Mouse (Mus musculus): Measurements from ENCODE around the gene Tspan5. TPM values are rescaled to one million over a fixed set of nuclear protein-coding genes. Genes with fewer than 3 reads are reported as not detected.

Gene Tspan5
- polyA plus RNA-seq, 1 experiment, result 226 TPM

GRCm38 (mm10) chr3:138763941-138764340 is 21.9 kb downstream of the Tspan5 start:
- peaks cover 11% of the 10 kb centered on the region for H3K4me1 ChIP-seq (ENCODE audit: control insufficient read depth, insufficient read depth, low read length)
- no peak overlapping the region for H3K27ac ChIP-seq (ENCODE audit: insufficient read depth, low read length)
- TF ChIP-seq POLR2A (IDR thresholded peaks at IDR 0.05; ENCODE audit: extremely low read depth, insufficient read depth, low read length) (no peak), CTCF (IDR thresholded peaks at IDR 0.05; ENCODE audit: extremely low read depth, insufficient read depth, low read length) (no peak)
- H3K4me3 ChIP-seq (ENCODE audit: insufficient read depth, low read length), result no peak overlapping the region

GRCm38 (mm10) chr3:138764782-138765181 is 22.8 kb downstream of the Tspan5 start:
- no peak overlapping the region for H3K27ac ChIP-seq (ENCODE audit: insufficient read depth, low read length)
- TF ChIP-seq CTCF (IDR thresholded peaks at IDR 0.05; ENCODE audit: extremely low read depth, insufficient read depth, low read length) (no peak), POLR2A (IDR thresholded peaks at IDR 0.05; ENCODE audit: extremely low read depth, insufficient read depth, low read length) (no peak)
- H3K4me1 ChIP-seq (ENCODE audit: control insufficient read depth, insufficient read depth, low read length), result peaks cover 13% of the 10 kb centered on the region
- no peak overlapping the region for H3K4me3 ChIP-seq (ENCODE audit: insufficient read depth, low read length)

- peaks cover 19% of the 10 kb centered on the region for H3K4me1 ChIP-seq (ENCODE audit: control insufficient read depth, insufficient read depth, low read length)
- no peak overlapping the region for H3K4me3 ChIP-seq (ENCODE audit: insufficient read depth, low read length)
- TF ChIP-seq CTCF (IDR thresholded peaks at IDR 0.05; ENCODE audit: extremely low read depth, insufficient read depth, low read length) (no peak), POLR2A (IDR thresholded peaks at IDR 0.05; ENCODE audit: extremely low read depth, insufficient read depth, low read length) (no peak)
- no peak overlapping the region for H3K27ac ChIP-seq (ENCODE audit: insufficient read depth, low read length)
Measured at GRCm38 (mm10) chr3:138767034-138767433, 25.0 kb downstream of the Tspan5 start.

GRCm38 (mm10) chr3:138768541-138769093 is 26.6 kb downstream of the Tspan5 start:
- Histone ChIP-seq H3K4me1 (ENCODE audit: control insufficient read depth, insufficient read depth, low read length) (peaks cover 22% of the 10 kb centered on the region), H3K27ac (ENCODE audit: insufficient read depth, low read length) (peak overlapping the region; percentile 18; the same call in 1 of the 2 replicates)
- TF ChIP-seq POLR2A (IDR thresholded peaks at IDR 0.05; ENCODE audit: extremely low read depth, insufficient read depth, low read length), result no peak
- no peak for TF ChIP-seq CTCF (IDR thresholded peaks at IDR 0.05; ENCODE audit: extremely low read depth, insufficient read depth, low read length)

GRCm38 (mm10) chr3:138770650-138771331 is 28.8 kb downstream of the Tspan5 start:
- Histone ChIP-seq H3K4me1 (ENCODE audit: control insufficient read depth, insufficient read depth, low read length) (peaks cover 26% of the 10 kb centered on the region), H3K27ac (ENCODE audit: insufficient read depth, low read length) (peak overlapping the region; percentile 55), H3K4me3 (ENCODE audit: insufficient read depth, low read length) (no peak overlapping the region)
- TF ChIP-seq POLR2A (IDR thresholded peaks at IDR 0.05; ENCODE audit: extremely low read depth, insufficient read depth, low read length) (no peak), CTCF (IDR thresholded peaks at IDR 0.05; ENCODE audit: extremely low read depth, insufficient read depth, low read length) (no peak)

More at GRCm38 (mm10) chr3:138768541-138769093, 26.6 kb downstream of the Tspan5 start:
- no peak overlapping the region for H3K4me3 ChIP-seq (ENCODE audit: insufficient read depth, low read length)

GRCm38 (mm10) chr3:138771549-138772333 is 29.7 kb downstream of the Tspan5 start:
- peaks cover 26% of the 10 kb centered on the region for H3K4me1 ChIP-seq (ENCODE audit: control insufficient read depth, insufficient read depth, low read length)
- H3K27ac ChIP-seq (ENCODE audit: insufficient read depth, low read length), result no peak overlapping the region
- no peak overlapping the region for H3K4me3 ChIP-seq (ENCODE audit: insufficient read depth, low read length)
- TF ChIP-seq POLR2A (IDR thresholded peaks at IDR 0.05; ENCODE audit: extremely low read depth, insufficient read depth, low read length), result no peak
- no peak for TF ChIP-seq CTCF (IDR thresholded peaks at IDR 0.05; ENCODE audit: extremely low read depth, insufficient read depth, low read length)

- no peak overlapping the region for H3K27ac ChIP-seq (ENCODE audit: insufficient read depth, low read length)
- H3K4me3 ChIP-seq (ENCODE audit: insufficient read depth, low read length), result no peak overlapping the region
- peaks cover 29% of the 10 kb centered on the region for H3K4me1 ChIP-seq (ENCODE audit: control insufficient read depth, insufficient read depth, low read length)
- no peak for TF ChIP-seq CTCF (IDR thresholded peaks at IDR 0.05; ENCODE audit: extremely low read depth, insufficient read depth, low read length)
- TF ChIP-seq POLR2A (IDR thresholded peaks at IDR 0.05; ENCODE audit: extremely low read depth, insufficient read depth, low read length), result no peak
Measured at GRCm38 (mm10) chr3:138773871-138774606, 32.0 kb downstream of the Tspan5 start.

- TF ChIP-seq CTCF (IDR thresholded peaks at IDR 0.05; ENCODE audit: extremely low read depth, insufficient read depth, low read length), result no peak
- no peak for TF ChIP-seq POLR2A (IDR thresholded peaks at IDR 0.05; ENCODE audit: extremely low read depth, insufficient read depth, low read length)
- Histone ChIP-seq H3K27ac (ENCODE audit: insufficient read depth, low read length) (no peak overlapping the region), H3K4me1 (ENCODE audit: control insufficient read depth, insufficient read depth, low read length) (peaks cover 33% of the 10 kb centered on the region), H3K4me3 (ENCODE audit: insufficient read depth, low read length) (no peak overlapping the region)
Measured at GRCm38 (mm10) chr3:138774607-138774943, 32.6 kb downstream of the Tspan5 start.

Data from cortical plate, adult 2 months (tissue).